Mouse (Mus musculus): ENCODE results near the gene Olfr724. TPM values are rescaled to one million over a fixed set of nuclear protein-coding genes. Genes with fewer than 3 reads are reported as not detected.
"Not testable (repeated sequence)": the region's sequence is repeated elsewhere in the genome, so short reads cannot be mapped to it uniquely, and the experiment has no call there.

Gene Olfr724
- not detected in 2 replicates for polyA plus RNA-seq (2015; fragmentation: Nextera tagmentation; extraction: Ambion mirVana)

GRCm38 (mm10) chr14:49963174-49963573 lies at the start of gene Olfr724:
Gene Olfr724, minus strand, starts transcription at chr14:49963274.
- not testable (repeated sequence) for H3K4me3 ChIP-seq (ENCODE audit: low read length); H3K9me3 ChIP-seq (ENCODE audit: control insufficient read depth, low read length); ATAC-seq; H3K36me3 ChIP-seq (ENCODE audit: control insufficient read depth, insufficient read depth, low read length); H3K4me2 ChIP-seq (ENCODE audit: low read depth, low read length); H3K27ac ChIP-seq (ENCODE audit: low read length); H3K27me3 ChIP-seq (replicated peaks; ENCODE audit: control insufficient read depth, insufficient read depth, low read length); H3K9ac ChIP-seq (ENCODE audit: low read depth, low read length); H3K4me1 ChIP-seq (ENCODE audit: control insufficient read depth, insufficient read depth, low read length)
- 75% methylated on average over 1 of the region's 1 CpGs for WGBS

DNA sequence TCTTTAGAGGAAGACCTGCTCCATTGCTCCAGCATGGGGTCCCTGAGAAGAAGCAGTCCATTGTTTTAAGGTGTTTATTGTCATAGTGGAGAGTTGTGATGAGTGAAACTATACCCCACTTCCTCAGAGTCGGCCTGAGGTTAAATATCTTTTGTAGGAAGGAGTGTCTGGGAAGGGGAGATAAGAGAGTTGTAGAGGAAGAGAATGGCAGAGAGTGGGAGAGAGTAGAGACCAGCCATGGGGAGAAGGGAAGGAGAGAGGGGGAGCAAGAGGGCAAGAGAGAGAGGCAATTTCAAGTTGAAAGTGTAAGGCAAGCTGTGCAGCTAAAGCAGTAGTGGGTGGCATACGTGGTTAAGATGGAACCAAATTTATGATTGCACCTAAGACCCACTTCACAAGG lies 7.2 kb downstream of the Olfr724 start:
- no peak overlapping the region for H3K27ac ChIP-seq (ENCODE audit: low read length)
- H3K4me3 ChIP-seq (ENCODE audit: low read length): no peak overlapping the region
- WGBS: 34% methylated on average over 2 of the region's 2 CpGs
- H3K9me3 ChIP-seq (ENCODE audit: control insufficient read depth, low read length): no peaks in the 10 kb centered on the region
- no peak for ATAC-seq
- H3K4me1 ChIP-seq (ENCODE audit: control insufficient read depth, insufficient read depth, low read length): no peaks in the 10 kb centered on the region
- H3K9ac ChIP-seq (ENCODE audit: low read depth, low read length): no peak overlapping the region
- no peaks in the 10 kb centered on the region for H3K27me3 ChIP-seq (replicated peaks; ENCODE audit: control insufficient read depth, insufficient read depth, low read length)
- no peaks in the 10 kb centered on the region for H3K36me3 ChIP-seq (ENCODE audit: control insufficient read depth, insufficient read depth, low read length)
- no peak overlapping the region for H3K4me2 ChIP-seq (ENCODE audit: low read depth, low read length)

GRCm38 (mm10) chr14:49931687-49932086 lies 31.4 kb downstream of the Olfr724 start, which contains the start of gene Olfr723:
Gene Olfr723, minus strand, starts transcription at chr14:49931787.
- not testable (repeated sequence) for H3K4me3 ChIP-seq (ENCODE audit: low read length); H3K4me1 ChIP-seq (ENCODE audit: control insufficient read depth, insufficient read depth, low read length); ATAC-seq; H3K36me3 ChIP-seq (ENCODE audit: control insufficient read depth, insufficient read depth, low read length); H3K27me3 ChIP-seq (replicated peaks; ENCODE audit: control insufficient read depth, insufficient read depth, low read length); H3K9me3 ChIP-seq (ENCODE audit: control insufficient read depth, low read length); H3K9ac ChIP-seq (ENCODE audit: low read depth, low read length); H3K4me2 ChIP-seq (ENCODE audit: low read depth, low read length); H3K27ac ChIP-seq (ENCODE audit: low read length)

Other genes with a start within 250 kb of the Olfr724 start
- 13.3 and 14.6 TPM in 2 replicates for gene Armh4, start 179.9 kb downstream of the Olfr724 start, polyA plus RNA-seq (2015; fragmentation: Nextera tagmentation; extraction: Ambion mirVana)
- gene Olfr722, start 61.3 kb downstream of the Olfr724 start, polyA plus RNA-seq (2015; fragmentation: Nextera tagmentation; extraction: Ambion mirVana): not detected in 2 replicates
- gene Olfr723, start 31.5 kb downstream of the Olfr724 start, polyA plus RNA-seq (2015; fragmentation: Nextera tagmentation; extraction: Ambion mirVana): not detected in 2 replicates
- not detected in 2 replicates for gene Olfr725, start 77.1 kb upstream of the Olfr724 start, polyA plus RNA-seq (2015; fragmentation: Nextera tagmentation; extraction: Ambion mirVana)
- not detected in 2 replicates for gene Olfr726, start 127.7 kb upstream of the Olfr724 start, polyA plus RNA-seq (2015; fragmentation: Nextera tagmentation; extraction: Ambion mirVana)
- gene Olfr727, start 159.9 kb upstream of the Olfr724 start, polyA plus RNA-seq (2015; fragmentation: Nextera tagmentation; extraction: Ambion mirVana): not detected in 2 replicates
- not detected in 2 replicates for gene Olfr728, start 179.4 kb upstream of the Olfr724 start, polyA plus RNA-seq (2015; fragmentation: Nextera tagmentation; extraction: Ambion mirVana)
- not detected in 2 replicates for gene Olfr729, start 189.6 kb upstream of the Olfr724 start, polyA plus RNA-seq (2015; fragmentation: Nextera tagmentation; extraction: Ambion mirVana)
- not detected in 2 replicates for gene Olfr730, start 224.9 kb upstream of the Olfr724 start, polyA plus RNA-seq (2015; fragmentation: Nextera tagmentation; extraction: Ambion mirVana)